Mouse (Mus musculus) cerebellum, adult 18-20 months (tissue): ENCODE data around the gene Fli1.

Experiments
- DNase-seq, 2 experiments: peaks; one replicate each; pipeline ENCODE4 v3.0.0; 2021

Fli1 gene

GRCm38 (mm10) chr9:32450161-32450560, 92.5 kb downstream of the Fli1 start:
- no peak for DNase-seq

GRCm38 (mm10) chr9:32448766-32449165, 93.9 kb downstream of the Fli1 start:
- DNase-seq = no peak

GRCm38 (mm10) chr9:32445789-32446188, 96.9 kb downstream of the Fli1 start:
- no peak for DNase-seq

GRCm38 (mm10) chr9:32444453-32445201, 98.0 kb downstream of the Fli1 start:
- DNase-seq = no peak

- DNase-seq = no peak
Measured at GRCm38 (mm10) chr9:32443817-32444216, 98.8 kb downstream of the Fli1 start.

GRCm38 (mm10) chr9:32443115-32443514, 99.5 kb downstream of the Fli1 start:
- no peak for DNase-seq

- DNase-seq = no peak
Measured at GRCm38 (mm10) chr9:32434241-32435213, 108.1 kb downstream of the Fli1 start.

- no peak for DNase-seq
Measured at GRCm38 (mm10) chr9:32431061-32431460, 111.6 kb downstream of the Fli1 start.

GRCm38 (mm10) chr9:32425321-32425720, 117.3 kb downstream of the Fli1 start:
- DNase-seq = no peak

GRCm38 (mm10) chr9:32420711-32421110, 122.0 kb downstream of the Fli1 start:
- DNase-seq = no peak

GRCm38 (mm10) chr9:32417466-32418116, 125.1 kb downstream of the Fli1 start:
- no peak for DNase-seq

GRCm38 (mm10) chr9:32415952-32416351, 126.7 kb downstream of the Fli1 start:
- DNase-seq = no peak

- no peak for DNase-seq
Measured at GRCm38 (mm10) chr9:32414956-32415355, 127.7 kb downstream of the Fli1 start.

- no peak for DNase-seq
Measured at GRCm38 (mm10) chr9:32412836-32413580, 129.7 kb downstream of the Fli1 start.

GRCm38 (mm10) chr9:32411507-32411906, 131.2 kb downstream of the Fli1 start:
- DNase-seq = no peak

- DNase-seq = no peak
Measured at GRCm38 (mm10) chr9:32410671-32411070, 132.0 kb downstream of the Fli1 start.

GRCm38 (mm10) chr9:32409060-32409961, 133.3 kb downstream of the Fli1 start:
- DNase-seq = no peak

GRCm38 (mm10) chr9:32408730-32409059, 134.0 kb downstream of the Fli1 start:
- DNase-seq = no peak

GRCm38 (mm10) chr9:32405191-32405925, 137.3 kb downstream of the Fli1 start:
- peak; percentile 34 to 47 for DNase-seq

- no peak for DNase-seq
Measured at GRCm38 (mm10) chr9:32400662-32401161, 141.9 kb downstream of the Fli1 start.

GRCm38 (mm10) chr9:32400212-32400611, 142.4 kb downstream of the Fli1 start:
- DNase-seq = no peak
